Mouse (Mus musculus): ENCODE data around the gene Eci1. TPM values are rescaled to one million over a fixed set of nuclear protein-coding genes. Genes with fewer than 3 reads are reported as not detected.

The Eci1 gene
- polyA plus RNA-seq, 1 experiment: 52.6 TPM

GRCm38 (mm10) chr17:24442107-24442506 lies 15.7 kb downstream of the Eci1 start:
- no peak overlapping the region for H3K4me3 ChIP-seq

GRCm38 (mm10) chr17:24442632-24443155 lies 16.3 kb downstream of the Eci1 start, which contains the start of gene Dnase1l2:
TSS of gene Dnase1l2 (minus strand) at chr17:24443105.
- Histone ChIP-seq H3K4me3 (no peak within 1 kb of the TSS), H3K27me3 (ENCODE audit: control insufficient read depth, insufficient read depth, insufficient read length) (no peaks in the 10 kb centered on the region), H3ac (ENCODE audit: control insufficient read depth, insufficient read length) (no peak within 1 kb of the TSS), H3K4me2 (ENCODE audit: low read depth) (no peak within 1 kb of the TSS), H3K36me3 (ENCODE audit: control insufficient read depth, insufficient read depth) (no peaks in the 10 kb centered on the region), H3K79me2 (ENCODE audit: control insufficient read depth, insufficient read depth) (no peaks in the 10 kb centered on the region)
- TF ChIP-seq SRF (IDR thresholded peaks at IDR 0.05; ENCODE audit: control insufficient read depth, insufficient read length, low read depth) (no peak), USF1 (IDR thresholded peaks at IDR 0.05; ENCODE audit: low read depth) (no peak), E2F4 (IDR thresholded peaks at IDR 0.05; ENCODE audit: insufficient read depth) (no peak), TCF3 (IDR thresholded peaks at IDR 0.05; ENCODE audit: insufficient read length, low read depth) (no peak), TCF12 (IDR thresholded peaks at IDR 0.05; ENCODE audit: insufficient read depth, poor library complexity, severe bottlenecking) (no peak), REST (IDR thresholded peaks at IDR 0.05; ENCODE audit: insufficient read depth, insufficient read length) (no peak), CEBPB (IDR thresholded peaks at IDR 0.05; ENCODE audit: insufficient read depth, poor library complexity, severe bottlenecking) (no peak), MAX (IDR thresholded peaks at IDR 0.05; ENCODE audit: low read depth) (no peak), MYOD1 (IDR thresholded peaks at IDR 0.05; ENCODE audit: control insufficient read depth in 1 of 3, insufficient read length in 2 of 3, low read depth in 2 of 3) (no peak), MYOG (IDR thresholded peaks at IDR 0.05; ENCODE audit: control insufficient read depth in 1 of 3, insufficient read depth in 1 of 3, insufficient read length in 2 of 3, low read depth in 2 of 3) (no peak), POLR2AphosphoS2 (IDR thresholded peaks at IDR 0.05; ENCODE audit: insufficient read length, low read depth) (no peak), POLR2A (IDR thresholded peaks at IDR 0.05; ENCODE audit: insufficient read length, low read depth) (no peak)

More at GRCm38 (mm10) chr17:24442107-24442506, 15.7 kb downstream of the Eci1 start:
- no peak for TF ChIP-seq TCF3 (IDR thresholded peaks at IDR 0.05; ENCODE audit: insufficient read length, low read depth)
- TF ChIP-seq CEBPB (IDR thresholded peaks at IDR 0.05; ENCODE audit: insufficient read depth, poor library complexity, severe bottlenecking): no peak
- no peak for TF ChIP-seq SRF (IDR thresholded peaks at IDR 0.05; ENCODE audit: control insufficient read depth, insufficient read length, low read depth)
- TF ChIP-seq MYOD1 (IDR thresholded peaks at IDR 0.05; ENCODE audit: control insufficient read depth in 1 of 3, insufficient read length in 2 of 3, low read depth in 2 of 3): no peak
- no peak for TF ChIP-seq MYOG (IDR thresholded peaks at IDR 0.05; ENCODE audit: control insufficient read depth in 1 of 3, insufficient read depth in 1 of 3, insufficient read length in 2 of 3, low read depth in 2 of 3)
- no peak for TF ChIP-seq POLR2A (IDR thresholded peaks at IDR 0.05; ENCODE audit: insufficient read length, low read depth)
- no peak for TF ChIP-seq MAX (IDR thresholded peaks at IDR 0.05; ENCODE audit: low read depth)
- no peak for TF ChIP-seq E2F4 (IDR thresholded peaks at IDR 0.05; ENCODE audit: insufficient read depth)
- TF ChIP-seq TCF12 (IDR thresholded peaks at IDR 0.05; ENCODE audit: insufficient read depth, poor library complexity, severe bottlenecking): no peak
- Histone ChIP-seq H3K36me3 (ENCODE audit: control insufficient read depth, insufficient read depth) (no peaks in the 10 kb centered on the region), H3K79me2 (ENCODE audit: control insufficient read depth, insufficient read depth) (no peaks in the 10 kb centered on the region), H3K27me3 (ENCODE audit: control insufficient read depth, insufficient read depth, insufficient read length) (no peaks in the 10 kb centered on the region), H3K4me2 (ENCODE audit: low read depth) (no peak overlapping the region), H3ac (ENCODE audit: control insufficient read depth, insufficient read length) (no peak overlapping the region)

- Histone ChIP-seq H3K27me3 (ENCODE audit: control insufficient read depth, insufficient read depth, insufficient read length) (no peaks in the 10 kb centered on the region), H3ac (ENCODE audit: control insufficient read depth, insufficient read length) (no peak overlapping the region), H3K79me2 (ENCODE audit: control insufficient read depth, insufficient read depth) (no peaks in the 10 kb centered on the region), H3K4me3 (no peak overlapping the region), H3K4me2 (ENCODE audit: low read depth) (no peak overlapping the region), H3K36me3 (ENCODE audit: control insufficient read depth, insufficient read depth) (no peaks in the 10 kb centered on the region)
- TF ChIP-seq POLR2A (IDR thresholded peaks at IDR 0.05; ENCODE audit: insufficient read length, low read depth) (no peak), MYOG (IDR thresholded peaks at IDR 0.05; ENCODE audit: control insufficient read depth in 1 of 3, insufficient read depth in 1 of 3, insufficient read length in 2 of 3, low read depth in 2 of 3) (no peak), CEBPB (IDR thresholded peaks at IDR 0.05; ENCODE audit: insufficient read depth, poor library complexity, severe bottlenecking) (no peak), REST (IDR thresholded peaks at IDR 0.05; ENCODE audit: insufficient read depth, insufficient read length) (no peak), SRF (IDR thresholded peaks at IDR 0.05; ENCODE audit: control insufficient read depth, insufficient read length, low read depth) (no peak), TCF3 (IDR thresholded peaks at IDR 0.05; ENCODE audit: insufficient read length, low read depth) (no peak)
Observed at GRCm38 (mm10) chr17:24443409-24443808, 17.0 kb downstream of the Eci1 start.

GRCm38 (mm10) chr17:24446590-24446989 lies 20.1 kb downstream of the Eci1 start:
- H3ac ChIP-seq (ENCODE audit: control insufficient read depth, insufficient read length): no peak overlapping the region
- peaks cover 1% of the 10 kb centered on the region for H3K79me2 ChIP-seq (ENCODE audit: control insufficient read depth, insufficient read depth)
- no peak for TF ChIP-seq CEBPB (IDR thresholded peaks at IDR 0.05; ENCODE audit: insufficient read depth, poor library complexity, severe bottlenecking)
- TF ChIP-seq TCF12 (IDR thresholded peaks at IDR 0.05; ENCODE audit: insufficient read depth, poor library complexity, severe bottlenecking): no peak
- TF ChIP-seq MAX (IDR thresholded peaks at IDR 0.05; ENCODE audit: low read depth): no peak
- no peak for TF ChIP-seq E2F4 (IDR thresholded peaks at IDR 0.05; ENCODE audit: insufficient read depth)
- TF ChIP-seq MYOD1 (IDR thresholded peaks at IDR 0.05; ENCODE audit: control insufficient read depth in 1 of 3, insufficient read length in 2 of 3, low read depth in 2 of 3): no peak
- no peak for TF ChIP-seq TCF3 (IDR thresholded peaks at IDR 0.05; ENCODE audit: insufficient read length, low read depth)
- TF ChIP-seq REST (IDR thresholded peaks at IDR 0.05; ENCODE audit: insufficient read depth, insufficient read length): no peak
- TF ChIP-seq USF1 (IDR thresholded peaks at IDR 0.05; ENCODE audit: low read depth): no peak
- TF ChIP-seq POLR2AphosphoS2 (IDR thresholded peaks at IDR 0.05; ENCODE audit: insufficient read length, low read depth): no peak
- no peak for TF ChIP-seq MYOG (IDR thresholded peaks at IDR 0.05; ENCODE audit: control insufficient read depth in 1 of 3, insufficient read depth in 1 of 3, insufficient read length in 2 of 3, low read depth in 2 of 3)
- peaks cover 12% of the 10 kb centered on the region for H3K36me3 ChIP-seq (ENCODE audit: control insufficient read depth, insufficient read depth)
- no peak overlapping the region for H3K4me3 ChIP-seq
- no peaks in the 10 kb centered on the region for H3K27me3 ChIP-seq (ENCODE audit: control insufficient read depth, insufficient read depth, insufficient read length)
- H3K4me2 ChIP-seq (ENCODE audit: low read depth): no peak overlapping the region

- no peak overlapping the region for H3K4me3 ChIP-seq
- H3K4me2 ChIP-seq (ENCODE audit: low read depth): no peak overlapping the region
- H3K79me2 ChIP-seq (ENCODE audit: control insufficient read depth, insufficient read depth): peaks cover 24% of the 10 kb centered on the region
- H3K36me3 ChIP-seq (ENCODE audit: control insufficient read depth, insufficient read depth): peaks cover 12% of the 10 kb centered on the region
- no peak overlapping the region for H3ac ChIP-seq (ENCODE audit: control insufficient read depth, insufficient read length)
- no peak for TF ChIP-seq SRF (IDR thresholded peaks at IDR 0.05; ENCODE audit: control insufficient read depth, insufficient read length, low read depth)
- no peak for TF ChIP-seq POLR2AphosphoS2 (IDR thresholded peaks at IDR 0.05; ENCODE audit: insufficient read length, low read depth)
- peak in 2 of 3 experiments; percentile 64 to 65 for TF ChIP-seq MYOG (IDR thresholded peaks at IDR 0.05; ENCODE audit: control insufficient read depth in 1 of 3, insufficient read depth in 1 of 3, insufficient read length in 2 of 3, low read depth in 2 of 3)
- no peak for TF ChIP-seq REST (IDR thresholded peaks at IDR 0.05; ENCODE audit: insufficient read depth, insufficient read length)
- peak in 2 of 3 experiments; percentile 22 to 42 for TF ChIP-seq MYOD1 (IDR thresholded peaks at IDR 0.05; ENCODE audit: control insufficient read depth in 1 of 3, insufficient read length in 2 of 3, low read depth in 2 of 3)
- no peaks in the 10 kb centered on the region for H3K27me3 ChIP-seq (ENCODE audit: control insufficient read depth, insufficient read depth, insufficient read length)
Observed at GRCm38 (mm10) chr17:24449507-24449906, 23.1 kb downstream of the Eci1 start.
